Mouse (Mus musculus): ENCODE data around the gene Gm7029. TPM values are rescaled to one million over a fixed set of nuclear protein-coding genes. Genes with fewer than 3 reads are reported as not detected.
"Not testable (repeated sequence)": the region's sequence is repeated elsewhere in the genome, so short reads cannot be mapped to it uniquely, and the experiment has no call there.

The Gm7029 gene
- polyA plus RNA-seq, 1 experiment from 2014 or later, result not detected

GRCm38 (mm10) chr17:33848139-33848538, 25.5 kb upstream of the Gm7029 start:
- Histone ChIP-seq H3K9ac (no peak overlapping the region), H3K27me3 (ENCODE audit: control insufficient read depth, insufficient read depth, low read length) (no peaks in the 10 kb centered on the region), H3K4me2 (replicated peaks) (no peak overlapping the region), H3K4me3 (replicated peaks; ENCODE audit: low read length) (no peak overlapping the region), H3K9me3 (ENCODE audit: control insufficient read depth, low read length) (no peaks in the 10 kb centered on the region), H3K36me3 (replicated peaks; ENCODE audit: control insufficient read depth, insufficient read depth) (peaks cover 29% of the 10 kb centered on the region), H3K4me1 (replicated peaks; ENCODE audit: control insufficient read depth, insufficient read depth, low read length) (peaks cover 14% of the 10 kb centered on the region), H3K27ac (no peak overlapping the region)
- DNase-seq (ENCODE audit: low spot score) (no peak), ATAC-seq (ENCODE audit: low FRiP score) (no peak)
- 94% methylated on average over 8 of the region's 8 CpGs for WGBS

GRCm38 (mm10) chr17:33851331-33851730, 22.3 kb upstream of the Gm7029 start:
- no peaks in the 10 kb centered on the region for H3K27me3 ChIP-seq (ENCODE audit: control insufficient read depth, insufficient read depth, low read length)
- H3K4me1 ChIP-seq (replicated peaks; ENCODE audit: control insufficient read depth, insufficient read depth, low read length), result no peaks in the 10 kb centered on the region
- H3K9me3 ChIP-seq (ENCODE audit: control insufficient read depth, low read length), result no peaks in the 10 kb centered on the region
- ATAC-seq (ENCODE audit: low FRiP score) (no peak), DNase-seq (ENCODE audit: low spot score) (no peak)
- 82% methylated on average over 1 of the region's 1 CpGs for WGBS
- no peak overlapping the region for H3K27ac ChIP-seq
- H3K4me2 ChIP-seq (replicated peaks), result no peak overlapping the region
- H3K36me3 ChIP-seq (replicated peaks; ENCODE audit: control insufficient read depth, insufficient read depth), result peaks cover 29% of the 10 kb centered on the region
- no peak overlapping the region for H3K4me3 ChIP-seq (replicated peaks; ENCODE audit: low read length)
- no peak overlapping the region for H3K9ac ChIP-seq

DNA sequence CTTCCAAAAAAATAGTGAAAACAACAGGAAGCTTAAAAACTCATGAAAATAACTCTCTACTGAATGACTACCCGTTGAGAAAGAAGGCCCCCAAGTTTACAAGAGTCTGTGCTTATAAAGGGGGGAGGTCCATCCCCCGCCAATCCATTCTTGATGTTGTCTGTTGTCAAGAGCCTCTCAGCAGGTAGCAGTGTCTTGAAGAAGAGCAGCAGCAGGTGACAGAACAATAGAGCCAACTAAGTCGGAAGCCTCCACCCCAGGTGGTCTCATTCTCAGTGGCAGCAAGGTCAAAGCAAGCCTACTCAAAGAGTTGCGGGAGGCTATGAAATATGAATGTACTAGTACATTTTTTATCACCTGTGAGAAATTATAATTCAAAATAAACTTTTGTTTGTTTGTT, 15.8 kb upstream of the Gm7029 start:
- Histone ChIP-seq H3K27ac (no peak overlapping the region), H3K9me3 (ENCODE audit: control insufficient read depth, low read length) (no peaks in the 10 kb centered on the region), H3K4me1 (replicated peaks; ENCODE audit: control insufficient read depth, insufficient read depth, low read length) (no peaks in the 10 kb centered on the region), H3K27me3 (ENCODE audit: control insufficient read depth, insufficient read depth, low read length) (no peaks in the 10 kb centered on the region), H3K36me3 (replicated peaks; ENCODE audit: control insufficient read depth, insufficient read depth) (no peaks in the 10 kb centered on the region), H3K4me2 (replicated peaks) (no peak overlapping the region), H3K9ac (no peak overlapping the region), H3K4me3 (replicated peaks; ENCODE audit: low read length) (no peak overlapping the region)
- no peak for DNase-seq (ENCODE audit: low spot score)
- WGBS, result 50% methylated on average over 4 of the region's 4 CpGs
- no peak for ATAC-seq (ENCODE audit: low FRiP score)

DNA sequence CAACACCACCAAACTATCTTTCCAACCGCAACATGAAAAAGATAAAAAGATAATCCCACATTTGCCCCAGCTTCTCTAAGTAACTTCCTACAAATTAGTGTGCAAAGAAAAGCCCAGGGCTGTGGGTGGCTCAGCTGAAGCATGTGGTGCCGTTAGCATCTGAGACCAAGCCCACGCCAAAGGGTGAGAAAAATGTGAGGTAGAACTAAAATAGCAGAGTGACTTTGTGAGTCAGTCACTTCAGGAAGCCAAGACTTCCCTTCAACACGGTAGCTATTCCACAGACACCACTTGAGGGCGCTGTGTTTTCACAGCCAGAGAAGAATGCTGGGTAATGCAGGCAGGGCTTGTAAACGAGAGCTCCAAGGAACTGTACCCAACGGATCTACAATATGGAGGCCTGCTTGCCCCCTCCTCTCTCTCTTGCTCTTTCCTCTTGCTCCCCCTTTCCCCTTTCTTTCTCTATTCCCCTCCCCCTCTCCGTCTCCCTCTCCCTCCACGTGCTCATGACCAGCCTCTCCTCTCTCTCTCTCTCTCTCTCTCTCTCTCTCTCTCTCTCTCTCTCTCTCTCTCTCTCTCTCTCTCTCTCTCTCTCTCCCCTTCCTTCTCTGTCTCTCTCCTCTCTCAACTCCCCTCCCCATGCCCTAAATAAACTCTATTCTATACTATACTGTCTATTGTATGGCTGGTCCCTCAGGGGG, 8.2 kb upstream of the Gm7029 start:
- H3K4me2 ChIP-seq (replicated peaks), result no peak overlapping the region
- no peak for ATAC-seq (ENCODE audit: low FRiP score)
- no peaks in the 10 kb centered on the region for H3K36me3 ChIP-seq (replicated peaks; ENCODE audit: control insufficient read depth, insufficient read depth)
- H3K9me3 ChIP-seq (ENCODE audit: control insufficient read depth, low read length), result no peaks in the 10 kb centered on the region
- no peaks in the 10 kb centered on the region for H3K4me1 ChIP-seq (replicated peaks; ENCODE audit: control insufficient read depth, insufficient read depth, low read length)
- no peak overlapping the region for H3K27ac ChIP-seq
- no peak overlapping the region for H3K4me3 ChIP-seq (replicated peaks; ENCODE audit: low read length)
- WGBS, result 45% methylated on average over 9 of the region's 9 CpGs
- no peak for DNase-seq (ENCODE audit: low spot score)
- H3K9ac ChIP-seq, result no peak overlapping the region
- H3K27me3 ChIP-seq (ENCODE audit: control insufficient read depth, insufficient read depth, low read length), result no peaks in the 10 kb centered on the region

DNA sequence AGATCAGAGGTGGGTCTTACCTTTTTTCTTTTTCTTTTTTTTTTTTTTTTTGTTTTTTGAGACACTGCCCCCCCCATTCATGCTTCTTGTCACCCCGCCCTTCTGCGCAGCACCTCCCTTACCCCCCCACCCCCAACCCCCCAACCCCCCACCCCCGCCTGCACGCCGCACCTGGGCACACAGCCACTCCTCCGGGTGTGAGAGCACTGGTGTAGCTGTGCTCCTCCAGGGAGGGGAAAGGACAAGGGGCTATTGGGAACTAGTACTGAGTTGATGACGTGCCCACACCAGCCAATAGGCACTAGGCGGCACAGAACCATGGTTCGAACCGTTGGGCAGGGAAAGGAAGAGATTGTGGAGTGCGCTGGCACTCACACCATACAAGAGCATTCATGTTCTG, 774 bp downstream of the Gm7029 start:
- Histone ChIP-seq H3K4me3 (replicated peaks; ENCODE audit: low read length) (no peak overlapping the region), H3K9ac (no peak overlapping the region), H3K9me3 (ENCODE audit: control insufficient read depth, low read length) (no peaks in the 10 kb centered on the region), H3K27ac (no peak overlapping the region), H3K36me3 (replicated peaks; ENCODE audit: control insufficient read depth, insufficient read depth) (peaks cover 2% of the 10 kb centered on the region; the same call in 1 of the 2 replicates), H3K4me2 (replicated peaks) (no peak overlapping the region), H3K4me1 (replicated peaks; ENCODE audit: control insufficient read depth, insufficient read depth, low read length) (no peaks in the 10 kb centered on the region), H3K27me3 (ENCODE audit: control insufficient read depth, insufficient read depth, low read length) (no peaks in the 10 kb centered on the region)
- WGBS, result 80% methylated on average over 10 of the region's 11 CpGs
- DNase-seq (ENCODE audit: low spot score) (no peak), ATAC-seq (ENCODE audit: low FRiP score) (no peak)

- not testable (repeated sequence) for H3K36me3 ChIP-seq (replicated peaks; ENCODE audit: control insufficient read depth, insufficient read depth); H3K4me3 ChIP-seq (replicated peaks; ENCODE audit: low read length); H3K27me3 ChIP-seq (ENCODE audit: control insufficient read depth, insufficient read depth, low read length); H3K4me2 ChIP-seq (replicated peaks); H3K9ac ChIP-seq; H3K9me3 ChIP-seq (ENCODE audit: control insufficient read depth, low read length); DNase-seq (ENCODE audit: low spot score); H3K27ac ChIP-seq; ATAC-seq (ENCODE audit: low FRiP score); H3K4me1 ChIP-seq (replicated peaks; ENCODE audit: control insufficient read depth, insufficient read depth, low read length)
- 83% methylated on average over 5 of the region's 5 CpGs for WGBS
Observed at GRCm38 (mm10) chr17:33875797-33876196, 2.2 kb downstream of the Gm7029 start.

GRCm38 (mm10) chr17:33884320-33884719, 10.7 kb downstream of the Gm7029 start:
- H3K27ac ChIP-seq; H3K4me1 ChIP-seq (replicated peaks; ENCODE audit: control insufficient read depth, insufficient read depth, low read length); H3K27me3 ChIP-seq (ENCODE audit: control insufficient read depth, insufficient read depth, low read length); H3K9ac ChIP-seq; ATAC-seq (ENCODE audit: low FRiP score); H3K4me2 ChIP-seq (replicated peaks); H3K9me3 ChIP-seq (ENCODE audit: control insufficient read depth, low read length); H3K4me3 ChIP-seq (replicated peaks; ENCODE audit: low read length); DNase-seq (ENCODE audit: low spot score): not testable (repeated sequence)
- WGBS, result 95% methylated on average over 7 of the region's 11 CpGs
- H3K36me3 ChIP-seq (replicated peaks; ENCODE audit: control insufficient read depth, insufficient read depth), result peaks cover 12% of the 10 kb centered on the region; the same call in 1 of the 2 replicates

GRCm38 (mm10) chr17:33887802-33888201, 14.2 kb downstream of the Gm7029 start:
- not testable (repeated sequence) for H3K4me3 ChIP-seq (replicated peaks; ENCODE audit: low read length)
- 78% methylated on average over 2 of the region's 2 CpGs for WGBS

GRCm38 (mm10) chr17:33888230-33888629, 14.6 kb downstream of the Gm7029 start:
- not testable (repeated sequence) for H3K4me2 ChIP-seq (replicated peaks); H3K36me3 ChIP-seq (replicated peaks; ENCODE audit: control insufficient read depth, insufficient read depth); H3K27me3 ChIP-seq (ENCODE audit: control insufficient read depth, insufficient read depth, low read length); H3K27ac ChIP-seq; ATAC-seq (ENCODE audit: low FRiP score); H3K4me3 ChIP-seq (replicated peaks; ENCODE audit: low read length); DNase-seq (ENCODE audit: low spot score); H3K4me1 ChIP-seq (replicated peaks; ENCODE audit: control insufficient read depth, insufficient read depth, low read length); H3K9me3 ChIP-seq (ENCODE audit: control insufficient read depth, low read length); H3K9ac ChIP-seq

More at GRCm38 (mm10) chr17:33887802-33888201, 14.2 kb downstream of the Gm7029 start:
- not testable (repeated sequence) for DNase-seq (ENCODE audit: low spot score); H3K9me3 ChIP-seq (ENCODE audit: control insufficient read depth, low read length); H3K27me3 ChIP-seq (ENCODE audit: control insufficient read depth, insufficient read depth, low read length); H3K27ac ChIP-seq; H3K36me3 ChIP-seq (replicated peaks; ENCODE audit: control insufficient read depth, insufficient read depth); ATAC-seq (ENCODE audit: low FRiP score); H3K4me1 ChIP-seq (replicated peaks; ENCODE audit: control insufficient read depth, insufficient read depth, low read length); H3K4me2 ChIP-seq (replicated peaks); H3K9ac ChIP-seq

All from hindbrain, embryonic 14.5 days (tissue).